Mouse (Mus musculus) MEL (cell line): Measurements from ENCODE around the gene Acoxl. TPM values are rescaled to one million over a fixed set of nuclear protein-coding genes. Genes with fewer than 3 reads are reported as not detected.

Experiments used
- DNase-seq: peaks from one replicate; pipeline ENCODE4 v3.0.0; 2011; ENCODE audit warnings: low read depth, low spot score
- H3K27ac ChIP-seq: 2 replicates; pipeline ENCODE4 v1.5.1; 2012; ENCODE audit warnings: low read depth, mild to moderate bottlenecking, control low read depth, low read length, moderate library complexity; ENCODE audit not compliant: control insufficient read depth
- H3K27me3 ChIP-seq, 2 experiments: fragments of 150-350 bp in 1 of 2; sonication (generic) in 1 of 2; 2 replicates each; pipeline ENCODE4 v1.6.1; 2012; ENCODE audit warnings: low read length in 2 of 2, mild to moderate bottlenecking in 2 of 2, improper control_type of control experiment in 1 of 2, moderate library complexity in 1 of 2; ENCODE audit not compliant: insufficient read depth in 2 of 2, control insufficient read depth in 1 of 2
- H3K36me3 ChIP-seq, 2 experiments: 2 replicates each; pipeline ENCODE4 v1.6.1; 2012 to 2014; ENCODE audit warnings: low read length in 2 of 2, improper control_type of control experiment in 1 of 2, inconsistent platforms in 1 of 2, mild to moderate bottlenecking in 1 of 2; ENCODE audit not compliant: insufficient read depth in 2 of 2, control insufficient read depth in 1 of 2
- H3K4me1 ChIP-seq, 2 experiments: fragments of 150-350 bp in 1 of 2; sonication (generic) in 1 of 2; 2 replicates each; pipeline ENCODE4 v1.6.1; 2012; ENCODE audit warnings: low read length in 2 of 2, improper control_type of control experiment in 1 of 2, mild to moderate bottlenecking in 1 of 2; ENCODE audit not compliant: insufficient read depth in 2 of 2, control insufficient read depth in 1 of 2
- H3K4me3 ChIP-seq, 2 experiments: fragments of 150-350 bp in 1 of 2; sonication (generic) in 1 of 2; 2 replicates each; pipeline ENCODE4 v1.5.1; 2012; ENCODE audit warnings: low read depth in 2 of 2, low read length in 2 of 2, mild to moderate bottlenecking in 2 of 2, moderate library complexity in 2 of 2, control low read depth in 1 of 2, improper control_type of control experiment in 1 of 2; ENCODE audit not compliant: control insufficient read depth in 1 of 2, insufficient read depth in 1 of 2
- H3K79me2 ChIP-seq: 2 replicates; pipeline ENCODE4 v1.6.1; 2012; ENCODE audit warnings: mild to moderate bottlenecking, low read length, moderate library complexity; ENCODE audit not compliant: control insufficient read depth, poor library complexity, insufficient read depth
- H3K9ac ChIP-seq: 2 replicates; pipeline ENCODE4 v1.6.1; 2012; ENCODE audit warnings: low read depth, mild to moderate bottlenecking, control low read depth, low read length, moderate library complexity; ENCODE audit not compliant: control insufficient read depth, poor library complexity, severe bottlenecking
- H3K9me3 ChIP-seq: fragments of 150-350 bp; sonication (generic); replicated peaks from 2 replicates; pipeline ENCODE4 v1.6.1; 2012; ENCODE audit warnings: mild to moderate bottlenecking, low read length, improper control_type of control experiment, moderate library complexity; ENCODE audit not compliant: insufficient read depth
- BHLHE40 ChIP-seq: IDR thresholded peaks from 2 replicates; pipeline ENCODE4 v1.6.1; 2012; ENCODE audit warnings: low read depth, mild to moderate bottlenecking, inconsistent platforms, low read length, improper control_type of control experiment, borderline replicate concordance
- CHD1 ChIP-seq: IDR thresholded peaks from 2 replicates; pipeline ENCODE4 v1.6.1; 2012; ENCODE audit warnings: low read depth, mild to moderate bottlenecking, inconsistent platforms, low read length, improper control_type of control experiment
- CHD2 ChIP-seq: IDR thresholded peaks from 2 replicates; pipeline ENCODE4 v1.6.1; 2011; ENCODE audit warnings: low read length, improper control_type of control experiment
- CTCF ChIP-seq, 3 experiments: IDR thresholded peaks in 2 of 3; conservative IDR thresholded peaks in 1 of 3; 2 replicates each; pipeline ENCODE4 v1.5.1; 2011 to 2012; ENCODE audit warnings: low read length in 3 of 3, low read depth in 2 of 3, mild to moderate bottlenecking in 2 of 3, improper control_type of control experiment in 1 of 3, inconsistent platforms in 1 of 3, mixed read lengths in 1 of 3, moderate library complexity in 1 of 3; ENCODE audit not compliant: control insufficient read depth in 1 of 3, insufficient read depth in 1 of 3, poor library complexity in 1 of 3, severe bottlenecking in 1 of 3
- E2F4 ChIP-seq: IDR thresholded peaks from 2 replicates; pipeline ENCODE4 v1.6.1; 2011; ENCODE audit warnings: low read depth, low read length, improper control_type of control experiment, borderline replicate concordance
- ELF1 ChIP-seq: IDR thresholded peaks from 2 replicates; pipeline ENCODE4 v1.6.1; 2014; ENCODE audit warnings: low read depth, mild to moderate bottlenecking, inconsistent platforms, low read length, improper control_type of control experiment, moderate library complexity
- ETS1 ChIP-seq: IDR thresholded peaks from 2 replicates; pipeline ENCODE4 v1.6.1; 2012; ENCODE audit warnings: low read depth, mild to moderate bottlenecking, inconsistent platforms, low read length, improper control_type of control experiment, moderate library complexity
- GATA1 ChIP-seq: IDR thresholded peaks from 2 replicates; pipeline ENCODE4 v1.6.1; 2011; ENCODE audit warnings: low read depth, low read length, improper control_type of control experiment
- JUND ChIP-seq: IDR thresholded peaks from 2 replicates; pipeline ENCODE4 v1.6.1; 2011; ENCODE audit warnings: low read depth, mild to moderate bottlenecking, improper control_type of control experiment, low read length
- KAT2A ChIP-seq: conservative IDR thresholded peaks from 2 replicates; pipeline ENCODE4 v1.6.1; 2012; ENCODE audit warnings: low read depth, low read length, improper control_type of control experiment, inconsistent platforms
- MAFK ChIP-seq: IDR thresholded peaks from 2 replicates; pipeline ENCODE4 v1.6.1; 2011; ENCODE audit warnings: low read depth, mild to moderate bottlenecking, low read length, improper control_type of control experiment, borderline replicate concordance
- MAX ChIP-seq: IDR thresholded peaks from 2 replicates; pipeline ENCODE4 v1.6.1; 2011; ENCODE audit warnings: low read length, improper control_type of control experiment
- MEF2A ChIP-seq: IDR thresholded peaks from 2 replicates; pipeline ENCODE4 v1.6.1; 2014; ENCODE audit warnings: low read depth, mild to moderate bottlenecking, inconsistent platforms, low read length, improper control_type of control experiment; ENCODE audit not compliant: poor library complexity, insufficient replicate concordance, severe bottlenecking; ENCODE audit errors: extremely low read depth
- MXI1 ChIP-seq: IDR thresholded peaks from 2 replicates; pipeline ENCODE4 v1.6.1; 2011; ENCODE audit warnings: mild to moderate bottlenecking, low read depth, low read length, improper control_type of control experiment
- MYB ChIP-seq: IDR thresholded peaks from 2 replicates; pipeline ENCODE4 v1.6.1; 2011; ENCODE audit warnings: mild to moderate bottlenecking, low read depth, low read length, improper control_type of control experiment
- MYC ChIP-seq: IDR thresholded peaks from 2 replicates; pipeline ENCODE4 v1.6.1; 2011; ENCODE audit warnings: low read depth, mild to moderate bottlenecking, low read length, improper control_type of control experiment, moderate library complexity
- NELFE ChIP-seq: IDR thresholded peaks from 2 replicates; pipeline ENCODE4 v1.6.1; 2011; ENCODE audit warnings: low read depth, low read length, improper control_type of control experiment
- POLR2AphosphoS5 ChIP-seq: IDR thresholded peaks from 2 replicates; pipeline ENCODE4 v1.6.1; 2012; ENCODE audit warnings: low read depth, borderline replicate concordance, mild to moderate bottlenecking, inconsistent platforms, low read length, moderate library complexity, mixed read lengths
- RAD21 ChIP-seq: IDR thresholded peaks from 2 replicates; pipeline ENCODE4 v1.6.1; 2011; ENCODE audit warnings: mild to moderate bottlenecking, low read depth, low read length, improper control_type of control experiment
- SMC3 ChIP-seq: IDR thresholded peaks from 2 replicates; pipeline ENCODE4 v1.6.1; 2011; ENCODE audit warnings: low read depth, low read length, improper control_type of control experiment
- TAL1 ChIP-seq: IDR thresholded peaks from 2 replicates; pipeline ENCODE4 v1.6.1; 2012; ENCODE audit warnings: mild to moderate bottlenecking, inconsistent platforms, low read length, moderate library complexity, mixed read lengths
- TBP ChIP-seq: IDR thresholded peaks from 2 replicates; pipeline ENCODE4 v1.8.0; 2011; ENCODE audit warnings: low read depth, low read length, improper control_type of control experiment
- UBTF ChIP-seq: IDR thresholded peaks from 2 replicates; pipeline ENCODE4 v1.6.1; 2012; ENCODE audit warnings: low read depth, mild to moderate bottlenecking, inconsistent platforms, low read length, improper control_type of control experiment, moderate library complexity, borderline replicate concordance; ENCODE audit not compliant: insufficient read depth
- USF1 ChIP-seq: IDR thresholded peaks from 2 replicates; pipeline ENCODE4 v1.6.1; 2014; ENCODE audit warnings: low read depth, mild to moderate bottlenecking, inconsistent platforms, low read length, improper control_type of control experiment, moderate library complexity
- ZMIZ1 ChIP-seq: IDR thresholded peaks from 2 replicates; pipeline ENCODE4 v1.6.1; 2012; ENCODE audit warnings: low read depth, mild to moderate bottlenecking, inconsistent platforms, low read length, improper control_type of control experiment, moderate library complexity
- ZNF384 ChIP-seq: IDR thresholded peaks from 2 replicates; pipeline ENCODE4 v1.6.1; 2012; ENCODE audit warnings: low read depth, mild to moderate bottlenecking, inconsistent platforms, low read length, improper control_type of control experiment
- polyA plus RNA-seq, 2 experiments: library from polyadenylated mRNA; stranded (reverse) in 1 of 2; unstranded in 1 of 2; fragments of >175 nt in 1 of 2; fragments of >200 nt in 1 of 2; gene quantifications; 2 replicates each; pipeline versions ENCODE4 v1.2.1 to v1.2.4; 2012; ENCODE audit warnings: low replicate concordance in 2 of 2, low read depth in 1 of 2; ENCODE audit not compliant: insufficient read length in 2 of 2, insufficient read depth in 1 of 2, missing spikeins in 1 of 2
- total RNA-seq: library from RNA; depleted of rRNA; stranded (reverse); fragments of 300-350 nt; gene quantifications from 2 replicates; pipeline ENCODE4 v1.2.3, GENCODE M21; 2012

Acoxl gene
- total and polyA plus RNA-seq, 3 experiments: 0.31 to 0.39 TPM; not detected in 1

GRCm38 (mm10) chr2:128139781-128140180, 301.1 kb downstream of the Acoxl start:
- no peak for DNase-seq
- H3K27ac ChIP-seq: no peak overlapping the region
- peaks cover 0 to 6% of the 10 kb centered on the region in 2 experiments; a peak in 3 of 4 replicates for H3K36me3 ChIP-seq
- TF ChIP-seq SMC3 (no peak), BHLHE40 (no peak), MAX (no peak), USF1 (no peak), ETS1 (no peak), KAT2A (no peak), ELF1 (no peak), JUND (no peak), MYB (no peak), MYC (no peak), E2F4 (no peak), NELFE (no peak), TAL1 (no peak), MEF2A (no peak), GATA1 (no peak)
- TF ChIP-seq, all 39 proteins: peak for 0
- peaks cover 2 to 8% of the 10 kb centered on the region in 2 experiments for H3K4me1 ChIP-seq
- no peaks in the 10 kb centered on the region for H3K27me3 ChIP-seq
- H3K79me2 ChIP-seq: no peaks in the 10 kb centered on the region
- H3K9ac ChIP-seq: no peak overlapping the region
- no peaks in the 10 kb centered on the region for H3K9me3 ChIP-seq
- no peak overlapping the region for H3K4me3 ChIP-seq

DNA sequence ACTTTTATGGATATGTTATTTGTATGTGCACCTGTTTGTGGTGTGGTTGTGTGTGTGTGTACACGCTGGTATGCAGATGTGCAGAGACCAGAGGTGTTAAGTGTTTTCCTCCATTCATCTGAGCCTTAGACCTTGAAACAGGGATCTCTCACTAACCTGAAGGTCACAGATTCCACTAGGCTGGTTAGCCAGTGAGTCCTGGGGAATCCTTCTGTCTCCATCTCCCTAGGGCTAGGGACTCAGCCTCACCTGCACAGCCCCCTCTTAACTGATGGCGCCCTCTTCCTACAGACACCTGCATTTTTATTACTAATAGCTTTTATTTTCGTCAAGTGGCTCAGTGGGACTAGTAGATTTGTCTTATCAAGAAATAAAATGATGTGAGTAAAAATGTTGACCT, 301.5 kb downstream of the Acoxl start:
- Histone ChIP-seq H3K9me3 (no peaks in the 10 kb centered on the region), H3K4me1 (peaks cover 2 to 8% of the 10 kb centered on the region in 2 experiments), H3K4me3 (no peak overlapping the region), H3K27me3 (no peaks in the 10 kb centered on the region), H3K79me2 (no peaks in the 10 kb centered on the region)
- DNase-seq: no peak
- TF ChIP-seq JUND: no peak
- TF ChIP-seq CHD2: no peak
- no peak for TF ChIP-seq CHD1
- TF ChIP-seq ZNF384: no peak
- no peak for TF ChIP-seq UBTF
- TF ChIP-seq GATA1: no peak
- no peak for TF ChIP-seq TBP
- no peak for TF ChIP-seq MYB
- no peak for TF ChIP-seq CTCF (IDR thresholded peaks at IDR 0.05 in 2 of 3, conservative IDR thresholded peaks at IDR 0.05 in 1 of 3; ENCODE audit: control insufficient read depth in 1 of 3, insufficient read depth in 1 of 3, low read depth in 2 of 3, low read length in 3 of 3, poor library complexity in 1 of 3, severe bottlenecking in 1 of 3)
- TF ChIP-seq MEF2A: no peak
- no peak for TF ChIP-seq RAD21
- no peak for TF ChIP-seq POLR2AphosphoS5
- TF ChIP-seq MXI1: no peak
- no peak for TF ChIP-seq ZMIZ1
- no peak for TF ChIP-seq MAFK
- TF ChIP-seq, all 39 proteins: peak for 0
- H3K36me3 ChIP-seq: peaks cover 0 to 6% of the 10 kb centered on the region in 2 experiments; a peak in 3 of 4 replicates
- H3K27ac ChIP-seq: no peak overlapping the region
- no peak overlapping the region for H3K9ac ChIP-seq
